Mouse (Mus musculus) frontal cortex, adult (tissue): ENCODE measurements at regions not wholly inside any gene's neighbourhood (a gene's known extent, or its start where the extent isn't known, plus 50 kb on each side); places are given as distances from the start of the nearest gene placed in this dataset.
A peak's percentile ranks its signal among the peaks of the same experiment; 100 is the strongest.

Experiments
- ATAC-seq: cut with Nextera tagmentation; 2 replicates; pipeline ENCODE4 v1.9.2; 2017; ENCODE audit warnings: mild to moderate bottlenecking, moderate library complexity, mixed read lengths; ENCODE audit not compliant: low TSS enrichment

- no peak for ATAC-seq
Measured at GRCm38 (mm10) chr5:118967718-118968117, 407.2 kb downstream of the Med13l start.

- no peak for ATAC-seq
Measured at GRCm38 (mm10) chr5:118975147-118975546, 414.7 kb downstream of the Med13l start.

DNA sequence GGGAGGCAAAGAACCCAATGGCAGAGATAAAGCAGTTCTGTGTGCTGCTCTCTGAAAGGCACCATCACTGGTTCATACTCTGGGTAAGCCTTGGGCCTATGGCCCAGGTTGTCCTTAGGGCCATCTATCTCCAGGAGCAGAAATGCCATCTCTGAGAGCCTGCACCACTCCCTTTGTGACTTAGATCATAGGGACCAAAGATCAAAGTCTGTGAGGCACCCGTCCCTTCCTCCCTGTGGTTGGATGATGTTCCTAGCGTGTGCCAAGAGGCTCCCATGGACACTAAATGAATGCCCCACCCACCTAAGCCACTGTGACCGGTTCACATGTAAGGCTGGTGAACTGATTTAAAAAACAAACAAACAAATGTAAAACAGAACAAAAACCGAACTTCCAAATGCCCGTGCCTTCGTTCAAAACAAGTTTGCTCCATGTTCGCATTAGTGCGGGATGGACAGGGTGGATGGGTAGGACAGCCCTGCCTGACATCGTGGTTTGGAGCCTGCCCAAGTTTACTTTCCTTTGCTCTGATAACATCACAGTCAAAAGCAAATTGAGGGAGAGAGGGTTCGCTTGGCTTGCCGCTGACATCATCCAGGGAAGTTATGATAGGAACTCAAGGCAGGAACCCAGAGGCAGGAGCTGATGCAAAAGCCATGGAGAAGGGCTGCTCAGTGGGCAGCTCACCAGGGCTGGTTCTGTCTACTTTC is 418.6 kb downstream of the Med13l start:
- ATAC-seq, result no peak

- ATAC-seq, result no peak
Measured at GRCm38 (mm10) chr5:118981046-118981445, 420.6 kb downstream of the Med13l start.

- no peak for ATAC-seq
Measured at GRCm38 (mm10) chr5:118984251-118984650, 423.8 kb downstream of the Med13l start.

DNA sequence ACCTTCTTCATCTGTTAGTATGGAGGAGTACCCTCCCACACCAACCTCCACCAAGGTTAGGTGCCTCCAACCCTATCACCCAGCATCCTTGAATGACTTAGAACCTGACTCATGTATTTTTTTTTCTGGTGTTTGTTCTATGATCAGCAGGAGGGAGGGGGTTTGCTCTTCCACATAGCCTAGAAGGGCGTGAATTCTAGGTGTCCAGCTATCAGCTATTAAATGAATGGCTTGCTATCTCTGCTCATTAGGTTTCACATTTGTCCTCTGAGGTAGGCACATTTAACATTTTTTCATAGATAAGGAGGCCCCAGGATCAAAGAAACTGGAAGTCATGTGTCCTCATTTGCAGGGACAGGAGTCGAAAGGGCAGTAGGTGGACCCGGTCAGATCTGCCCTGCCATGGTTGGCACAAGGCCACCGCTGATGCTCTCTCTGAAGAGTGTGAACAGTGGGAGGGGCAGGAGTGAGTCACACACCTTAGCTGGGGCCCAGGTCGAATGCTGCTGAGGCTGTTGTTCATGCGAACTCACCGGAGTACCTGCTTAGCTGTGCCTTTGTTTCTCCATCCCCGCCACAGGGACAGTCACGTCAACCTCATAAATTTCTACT is 424.4 kb downstream of the Med13l start:
- ATAC-seq, result no peak

- no peak for ATAC-seq
Measured at GRCm38 (mm10) chr5:118987376-118988000, 427.0 kb downstream of the Med13l start.

- ATAC-seq, result no peak
Measured at GRCm38 (mm10) chr5:118999124-118999523, 438.6 kb downstream of the Med13l start.

DNA sequence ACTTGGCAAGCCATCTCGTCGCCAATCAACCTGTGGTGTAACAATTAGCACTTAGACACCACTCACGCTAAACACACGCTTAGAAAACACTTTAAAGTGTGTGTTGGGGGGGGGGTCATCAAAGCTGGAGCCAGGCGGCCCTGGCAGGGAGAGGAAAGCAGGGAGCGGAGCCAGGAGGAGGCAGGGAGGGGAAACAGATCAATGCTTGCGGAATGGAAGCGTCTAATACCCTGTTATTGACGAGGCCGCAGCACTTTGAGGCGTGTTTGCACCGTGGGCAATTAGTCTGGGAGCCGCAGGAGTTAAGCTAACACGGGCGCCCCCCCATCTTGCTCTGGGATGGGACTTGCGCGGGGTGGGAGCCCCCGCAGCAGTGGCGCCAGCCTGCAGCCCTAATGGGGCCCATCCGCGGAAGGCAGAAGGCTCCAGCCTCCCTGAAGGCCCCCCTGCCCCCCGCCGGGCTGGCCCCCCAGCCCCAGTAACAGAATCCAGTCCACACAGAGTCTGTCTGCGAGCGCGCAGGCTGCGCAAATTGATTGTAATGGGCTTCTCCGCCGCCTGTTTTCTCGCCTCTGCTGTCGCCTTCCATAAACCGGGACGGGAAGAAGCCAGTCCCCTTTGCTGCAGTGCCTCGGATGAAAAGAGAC is 445.5 kb downstream of the Med13l start:
- ATAC-seq, result no peak

- no peak for ATAC-seq
Measured at GRCm38 (mm10) chr5:119010048-119010447, 449.6 kb downstream of the Med13l start.

GRCm38 (mm10) chr5:119015181-119015580 is 454.7 kb downstream of the Med13l start:
- ATAC-seq, result no peak

- ATAC-seq, result no peak
Measured at GRCm38 (mm10) chr5:119015606-119016255, 455.3 kb downstream of the Med13l start.

DNA sequence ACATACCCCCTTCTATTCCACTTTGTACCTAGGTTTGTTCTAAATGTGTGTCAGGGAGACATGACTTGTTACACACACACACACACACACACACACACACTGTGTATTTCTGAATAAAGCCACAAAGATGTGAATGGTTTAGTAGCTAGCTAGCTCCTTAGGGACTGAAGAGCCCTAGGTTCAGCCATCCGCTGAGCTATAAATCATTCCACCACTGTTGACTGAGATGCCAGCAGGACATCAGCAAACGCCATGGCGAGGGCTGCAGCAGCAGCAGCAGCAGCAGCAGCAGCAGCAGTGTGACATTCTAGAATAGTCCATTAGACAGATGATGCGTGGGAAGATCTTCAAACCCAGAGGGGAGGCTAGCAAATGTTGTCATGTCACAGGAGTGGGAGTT is 455.9 kb downstream of the Med13l start:
- no peak for ATAC-seq

- ATAC-seq, result no peak
Measured at GRCm38 (mm10) chr5:119023947-119024346, 463.5 kb downstream of the Med13l start.

DNA sequence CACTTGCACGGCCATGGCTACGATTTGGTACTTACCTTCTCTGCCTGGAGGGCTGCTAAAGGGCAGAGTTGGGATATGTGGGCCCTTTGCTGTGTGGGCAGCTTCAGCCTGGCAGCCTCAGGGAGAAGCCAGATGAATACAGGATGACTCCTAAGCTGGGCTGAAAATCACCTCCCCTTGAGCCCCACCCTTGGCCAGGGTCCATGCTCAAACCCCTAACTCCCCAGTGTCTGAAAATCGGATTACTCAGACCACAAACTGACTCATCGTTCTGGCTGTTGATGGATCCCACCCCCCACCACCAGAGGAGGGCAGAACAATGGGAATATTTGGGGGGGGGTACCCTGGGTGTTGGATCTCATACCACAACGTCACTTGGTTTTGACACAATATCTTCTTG is 471.6 kb downstream of the Med13l start:
- ATAC-seq, result no peak

DNA sequence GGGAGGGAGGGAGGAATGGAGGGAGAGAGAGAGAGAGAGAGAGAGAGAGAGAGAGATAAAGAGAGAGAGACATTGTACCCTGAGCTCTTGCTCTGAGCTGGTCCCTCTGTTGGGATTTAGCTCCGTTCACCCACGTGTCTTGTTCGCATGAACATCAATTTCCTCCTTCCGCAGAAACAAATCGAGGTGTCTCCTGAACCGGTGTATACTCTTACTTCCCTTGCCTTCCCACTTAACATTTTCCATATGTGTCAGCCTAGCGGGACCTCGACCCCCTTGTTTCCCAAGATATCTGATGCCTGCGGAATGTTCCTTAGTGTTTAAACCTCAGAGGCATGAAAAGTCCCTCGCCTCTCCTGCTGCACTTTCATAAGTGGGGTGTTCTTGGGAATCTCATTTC is 484.1 kb downstream of the Med13l start:
- ATAC-seq, result no peak

DNA sequence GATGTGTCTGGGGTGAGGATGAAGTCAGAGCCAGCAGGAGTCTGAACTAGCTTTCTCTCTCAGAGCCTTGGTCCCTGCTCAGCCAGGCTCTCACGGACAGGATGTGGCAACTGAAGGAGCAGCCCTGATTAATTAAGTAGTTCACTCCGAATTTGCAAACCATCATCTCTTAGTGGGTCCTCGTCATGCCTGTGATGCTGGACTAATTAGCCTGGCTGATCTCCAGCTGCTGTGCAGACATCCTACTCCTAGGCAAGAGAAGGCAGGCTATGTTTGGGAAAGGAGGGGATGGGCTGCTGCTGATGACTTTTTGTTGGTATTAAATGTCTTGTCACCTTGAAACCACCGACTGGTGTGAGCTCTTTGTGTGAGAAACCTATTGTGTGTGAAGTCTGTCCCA is 487.1 kb downstream of the Med13l start:
- ATAC-seq, result no peak

GRCm38 (mm10) chr5:119052354-119052996 is 492.0 kb downstream of the Med13l start:
- ATAC-seq, result no peak

DNA sequence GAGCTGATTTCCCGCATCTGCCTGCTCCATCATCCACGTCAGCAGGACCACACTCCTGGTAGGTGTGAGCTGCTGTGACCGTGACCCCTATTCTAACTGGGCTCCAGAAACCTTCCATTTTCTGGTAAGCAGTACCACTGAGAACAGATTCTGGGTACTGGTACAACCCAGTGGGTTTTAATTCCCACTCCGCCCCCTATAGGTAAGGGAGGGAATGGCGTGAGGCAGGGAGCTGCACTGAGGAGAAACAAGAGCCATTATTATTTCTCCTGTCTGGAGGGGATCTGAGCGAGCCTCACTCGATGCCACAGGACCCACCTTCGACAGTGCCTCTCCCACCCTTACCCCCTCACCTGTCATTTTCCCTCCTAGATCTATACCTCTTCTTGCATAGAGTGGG is 493.3 kb downstream of the Med13l start:
- no peak for ATAC-seq

DNA sequence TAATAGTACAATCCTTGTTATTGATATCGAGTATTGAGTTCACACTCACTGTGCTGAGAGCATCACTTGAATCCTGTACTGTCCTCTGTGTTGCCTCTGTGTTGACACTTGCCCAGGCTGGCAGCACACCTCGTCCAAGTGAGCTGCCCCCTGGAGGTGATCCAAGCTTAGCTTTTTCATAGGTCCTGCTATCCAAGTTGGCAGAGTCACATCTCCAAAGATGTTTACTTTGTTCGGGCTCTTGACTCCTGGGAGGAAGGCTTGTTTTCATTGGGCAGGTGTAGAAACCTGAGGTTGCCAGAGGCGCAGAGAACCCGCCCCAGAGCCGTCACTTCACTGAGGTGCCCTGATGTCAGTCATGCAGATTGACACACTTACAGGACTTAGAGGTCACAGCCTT is 493.9 kb downstream of the Med13l start:
- no peak for ATAC-seq

DNA sequence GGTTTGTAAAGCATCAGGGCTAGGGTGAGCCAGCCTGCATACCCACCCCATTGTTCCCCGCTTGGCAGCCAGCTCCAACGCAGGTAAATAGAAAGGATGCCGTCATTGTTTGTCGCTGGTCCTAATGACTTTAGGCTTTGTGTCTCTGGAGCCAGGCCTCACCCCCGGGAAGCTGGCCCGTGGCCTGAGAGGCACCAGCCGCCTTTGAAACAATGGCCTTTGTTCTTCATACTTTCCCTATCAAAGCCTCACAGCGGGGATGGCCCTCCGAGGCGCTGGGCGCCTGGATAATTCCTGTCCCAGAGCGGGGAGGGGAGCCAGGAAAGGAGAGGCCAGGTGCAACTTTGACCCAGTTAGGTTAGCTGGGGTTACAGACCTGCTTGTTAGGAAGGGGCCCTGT is 495.0 kb downstream of the Med13l start:
- peak; percentile 59; the same call in 1 of the 2 replicates for ATAC-seq

- ATAC-seq, result no peak
Measured at GRCm38 (mm10) chr5:119057813-119058212, 497.3 kb downstream of the Med13l start.
